Mouse (Mus musculus): Measurements from ENCODE around the gene Utrn. TPM values are rescaled to one million over a fixed set of nuclear protein-coding genes. Genes with fewer than 3 reads are reported as not detected.

Gene Utrn
- 100 to 1,000 TPM; 255 to 319 TPM for polyA plus RNA-seq (2017; shearing (Covaris generic))

GRCm38 (mm10) chr10:12869029-12869671 is at the start of gene Utrn:
Gene Utrn (minus strand): TSS chr10:12869365.
- peak; percentile 61 for ATAC-seq

- ATAC-seq = no peak
Observed at GRCm38 (mm10) chr10:12917626-12918025, 48.5 kb upstream of the Utrn start.

- ATAC-seq = no peak
Observed at GRCm38 (mm10) chr10:12916376-12916775, 47.2 kb upstream of the Utrn start.

DNA sequence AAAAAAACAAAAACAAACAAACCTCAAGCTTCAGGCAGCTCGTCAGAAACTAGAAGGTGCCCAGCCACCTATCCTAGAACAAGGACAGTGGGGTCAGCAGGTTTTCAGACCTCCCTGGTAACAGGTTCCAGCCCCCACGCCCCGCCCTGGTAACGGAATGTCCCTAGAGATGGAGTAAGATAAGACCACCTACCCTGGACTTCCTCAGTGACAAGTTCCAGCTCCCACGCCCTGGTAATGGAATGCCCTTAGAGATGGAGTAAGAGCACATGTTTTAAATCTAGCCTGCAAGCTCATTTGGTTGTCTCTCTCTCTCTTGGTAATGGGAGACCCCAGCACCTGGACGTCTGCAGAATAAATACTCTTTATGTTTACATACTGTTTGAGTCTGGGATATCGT is 46.7 kb upstream of the Utrn start:
- ATAC-seq = no peak

DNA sequence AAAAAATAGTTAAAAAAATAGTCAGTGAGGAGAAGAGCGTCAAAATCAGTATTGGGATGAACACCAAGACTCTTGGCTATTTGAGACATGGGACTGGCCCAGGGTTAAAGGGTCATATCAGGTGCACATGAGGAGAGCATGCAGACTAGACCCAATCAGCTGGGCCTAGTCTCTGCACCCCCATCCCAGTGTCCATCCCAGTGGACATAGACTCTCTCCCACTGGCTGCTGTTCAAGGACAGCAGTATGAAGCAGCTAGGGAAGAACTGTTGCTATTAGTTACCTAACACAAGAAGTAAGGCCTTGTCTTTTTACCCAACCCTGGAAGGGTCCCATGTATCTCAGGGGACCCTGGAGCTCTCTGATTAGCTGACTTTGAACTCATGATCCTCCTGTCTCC is 45.0 kb upstream of the Utrn start:
- no peak for ATAC-seq

- ATAC-seq = no peak
Observed at GRCm38 (mm10) chr10:12911981-12912530, 42.9 kb upstream of the Utrn start.

DNA sequence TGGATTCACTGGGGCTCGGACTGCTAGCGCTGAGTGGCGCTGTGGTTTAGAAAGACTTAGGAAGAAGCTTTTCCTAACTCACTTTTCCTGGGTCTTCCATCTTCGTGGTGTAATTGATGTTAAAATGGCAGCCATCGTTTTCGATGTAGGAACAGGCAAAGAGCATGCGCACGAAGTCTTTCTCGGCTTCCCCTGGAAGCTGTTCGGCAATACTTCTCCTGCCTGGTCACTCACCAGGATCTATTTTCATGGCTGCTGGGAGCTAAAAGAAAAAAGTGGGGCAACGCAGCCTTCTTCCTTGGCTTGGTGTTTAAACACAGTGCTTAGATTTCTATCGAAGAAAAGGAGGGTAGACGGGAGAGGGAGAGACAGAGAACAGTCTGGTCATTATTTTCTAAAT is 42.3 kb upstream of the Utrn start:
- ATAC-seq = no peak

- no peak for ATAC-seq
Observed at GRCm38 (mm10) chr10:12909891-12910290, 40.7 kb upstream of the Utrn start.

DNA sequence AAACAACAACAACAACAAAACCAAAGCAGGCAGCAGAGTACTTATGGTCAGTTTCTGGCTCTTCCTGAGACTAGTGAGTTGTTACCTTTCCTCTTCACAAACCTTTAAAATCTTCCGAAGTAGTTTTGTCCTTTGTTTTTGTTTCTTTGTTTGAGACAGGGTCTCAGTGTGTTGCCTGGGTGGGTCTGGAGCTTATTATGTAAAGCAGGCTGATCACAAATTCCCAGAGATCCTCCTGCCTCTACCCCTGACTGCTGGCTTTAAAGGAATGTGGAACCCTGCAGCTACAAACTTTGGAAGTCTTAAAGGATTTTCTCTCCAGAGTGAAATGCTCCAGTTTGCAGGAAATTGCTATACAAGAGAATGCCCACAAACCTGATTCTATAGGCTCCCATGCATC is 40.0 kb upstream of the Utrn start:
- ATAC-seq = no peak

DNA sequence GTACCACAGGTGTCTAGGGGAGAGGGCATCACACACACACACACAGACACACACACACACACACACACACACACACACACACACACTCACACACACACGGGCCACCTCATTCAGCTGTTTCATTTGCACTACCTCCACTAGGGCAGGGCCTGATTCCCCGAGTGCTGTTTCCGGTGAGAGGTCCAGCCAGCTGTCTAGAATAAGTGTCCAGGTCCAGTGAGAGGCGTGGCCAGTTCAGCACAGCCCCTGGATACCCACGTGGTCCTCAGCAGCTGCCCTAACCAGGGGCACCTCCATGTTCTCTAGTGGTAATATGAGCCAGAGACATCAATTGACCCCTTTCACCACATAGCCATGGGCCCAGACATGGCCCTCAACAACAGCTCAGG is 35.0 kb upstream of the Utrn start:
- ATAC-seq = no peak

- peak; percentile 59 for ATAC-seq
Observed at GRCm38 (mm10) chr10:12903440-12904139, 34.4 kb upstream of the Utrn start.

- ATAC-seq = no peak
Observed at GRCm38 (mm10) chr10:12899901-12900300, 30.7 kb upstream of the Utrn start.

DNA sequence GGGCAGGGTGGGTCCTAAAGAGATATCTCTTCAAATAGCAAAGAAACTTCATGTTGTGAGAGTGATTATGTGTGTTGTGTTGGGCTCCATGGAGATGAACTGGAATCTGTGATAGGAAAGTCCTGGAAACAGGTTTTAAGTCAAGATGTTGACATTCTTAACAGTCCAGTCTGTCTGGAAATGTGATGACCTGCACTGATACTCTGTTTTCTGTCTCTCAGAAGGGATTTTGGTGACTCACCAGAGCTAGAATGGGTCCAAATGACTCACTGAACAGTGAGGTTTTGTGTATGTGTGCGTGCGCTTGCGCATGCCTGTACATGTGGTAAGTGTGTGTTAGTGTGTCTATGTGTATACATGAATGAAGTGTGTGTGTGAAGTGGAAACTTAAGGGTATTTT is 24.2 kb upstream of the Utrn start:
- ATAC-seq = no peak

DNA sequence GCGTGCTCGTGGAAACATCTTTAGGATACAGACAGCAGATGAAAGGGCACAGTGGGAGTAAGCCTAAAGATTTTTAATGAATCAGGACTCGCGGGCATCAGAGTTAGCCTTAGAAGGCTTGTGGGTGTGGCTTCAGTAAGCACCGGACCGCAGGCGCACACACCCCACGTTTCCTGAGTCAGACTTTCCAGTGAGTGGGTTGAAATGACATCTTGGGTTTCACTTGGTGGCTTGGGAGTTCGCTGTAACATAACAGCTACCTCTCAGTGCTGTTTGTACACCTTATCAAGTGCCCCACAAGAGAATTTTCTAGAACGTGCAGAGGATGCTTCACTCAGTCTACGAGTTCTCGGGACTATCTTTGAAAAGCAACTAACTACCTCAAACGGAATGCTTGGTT is 19.2 kb upstream of the Utrn start:
- ATAC-seq = peak; percentile 98

GRCm38 (mm10) chr10:12887792-12888191 is 18.6 kb upstream of the Utrn start:
- no peak for ATAC-seq

DNA sequence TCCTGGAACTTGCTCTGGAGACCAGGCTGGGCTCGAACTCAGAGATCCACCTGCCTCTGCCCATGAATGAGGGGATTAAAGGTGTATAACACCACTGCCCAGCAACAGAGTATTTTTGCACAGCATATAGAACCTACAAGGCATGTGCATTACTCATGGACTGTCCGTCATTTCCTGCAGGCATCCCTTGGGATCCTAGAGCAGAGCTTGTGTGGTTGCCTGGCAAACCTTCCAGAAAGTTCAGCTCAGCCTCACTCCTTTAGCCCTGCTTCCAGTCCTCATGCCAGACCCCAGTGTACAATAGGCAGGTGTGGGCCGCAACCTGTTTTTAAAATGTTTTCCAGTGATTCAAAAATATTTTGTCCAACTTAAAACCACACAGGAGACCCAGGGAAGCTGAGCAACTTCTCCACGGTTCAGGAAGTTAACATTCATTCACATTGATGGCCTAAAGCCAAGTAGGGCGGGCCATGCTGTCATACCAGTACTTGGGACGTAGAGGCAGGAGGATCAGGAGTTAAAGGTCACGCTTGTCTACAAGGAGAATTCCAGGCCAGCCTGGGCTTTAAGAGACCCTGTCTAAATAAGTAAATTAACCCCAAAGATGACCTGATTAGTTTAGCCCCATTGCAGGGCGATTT is 15.3 kb upstream of the Utrn start:
- ATAC-seq = no peak

GRCm38 (mm10) chr10:12881911-12882310 is 12.7 kb upstream of the Utrn start:
- no peak for ATAC-seq

- ATAC-seq = no peak
Observed at GRCm38 (mm10) chr10:12879313-12879695, 10.1 kb upstream of the Utrn start.

DNA sequence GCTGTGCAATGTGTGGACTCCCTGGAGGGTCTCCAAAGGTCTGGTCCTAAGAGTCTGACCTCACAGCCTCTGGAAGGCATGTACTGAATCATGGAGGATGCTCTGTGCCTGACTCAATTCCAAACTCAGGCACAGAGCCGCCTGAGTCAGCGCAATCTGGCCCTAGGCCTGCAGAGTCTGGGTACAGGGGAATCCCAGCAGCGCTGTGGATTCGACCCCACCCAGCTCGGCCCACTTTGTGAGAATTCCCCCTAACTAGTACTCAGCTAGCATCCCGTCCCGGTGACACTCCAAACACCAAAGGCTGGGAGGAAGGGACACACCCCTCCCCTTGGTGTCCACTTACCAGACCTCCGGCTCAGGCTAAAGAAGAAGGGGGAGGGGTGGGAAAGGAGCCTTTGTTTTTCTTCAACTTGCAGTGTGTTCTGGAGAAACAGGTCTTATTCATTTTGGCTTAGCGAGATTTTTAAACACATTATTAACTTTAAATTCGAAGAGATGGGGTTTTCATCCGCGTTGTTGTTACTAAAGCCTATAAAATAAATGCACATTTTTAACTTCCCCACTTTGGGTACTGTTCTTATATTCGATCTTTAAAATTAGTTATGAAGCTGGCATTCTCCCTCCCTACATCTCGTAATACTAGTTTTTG is 9.6 kb upstream of the Utrn start:
- no peak for ATAC-seq

GRCm38 (mm10) chr10:12876426-12876825 is 7.3 kb upstream of the Utrn start:
- ATAC-seq = no peak

GRCm38 (mm10) chr10:12875410-12875809 is 6.2 kb upstream of the Utrn start:
- ATAC-seq = no peak

DNA sequence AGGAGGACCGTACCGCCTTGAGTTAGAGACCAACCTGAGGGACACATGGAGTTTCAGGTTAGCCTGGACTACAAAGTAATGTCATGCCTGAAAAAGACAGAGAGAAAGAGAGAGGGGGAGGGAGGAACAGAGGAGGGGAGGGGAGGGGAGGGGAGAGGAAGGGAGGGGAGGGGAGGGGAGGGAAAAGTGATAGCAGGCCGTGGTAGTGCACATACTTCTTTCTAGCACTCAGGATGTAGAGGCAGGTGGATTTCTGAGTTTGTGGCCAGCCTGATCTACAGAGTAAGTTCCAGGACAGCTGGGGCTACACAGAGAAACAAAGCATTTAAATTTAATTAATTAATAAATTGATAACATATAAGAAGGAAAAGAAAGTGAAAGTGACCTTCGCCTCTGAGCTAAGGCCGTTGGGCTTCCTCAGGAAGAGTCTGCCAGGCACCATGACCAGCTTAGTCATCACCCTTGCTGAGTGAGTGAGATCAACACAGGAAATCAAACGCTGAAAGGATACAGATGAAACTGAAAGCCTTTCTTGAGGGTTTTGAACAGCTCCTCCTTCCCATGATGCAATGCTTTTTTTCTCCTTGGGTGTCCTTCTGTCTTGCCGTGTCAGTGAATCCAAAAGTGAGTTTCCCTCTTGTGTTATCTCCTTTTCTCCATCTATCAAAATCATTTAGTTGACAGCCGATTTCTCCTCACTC is 5.6 kb upstream of the Utrn start:
- ATAC-seq = peak; percentile 100

- ATAC-seq = no peak
Observed at GRCm38 (mm10) chr10:12869846-12870245, 681 bp upstream of the Utrn start.

Data from activated CD4-positive, CD25-positive, alpha-beta regulatory T cell, adult 4 months (primary cell).